Mouse (Mus musculus) liver, embryonic 11.5 days (tissue): Measurements from ENCODE around the gene Mgmt. TPM values are rescaled to one million over a fixed set of nuclear protein-coding genes. Genes with fewer than 3 reads are reported as not detected.

Experiments used
- ATAC-seq: fragments of 200-750 bp; cut with Nextera tagmentation; replicated peaks from 2 replicates; pipeline ENCODE4 v1.8.0; 2017; ENCODE audit warnings: moderate number of reproducible peaks, mild to moderate bottlenecking, moderate TSS enrichment, moderate library complexity; ENCODE audit not compliant: low FRiP score
- DNase-seq: peaks from one replicate; pipeline ENCODE4 v3.0.0-alpha.2; 2017; ENCODE audit warnings: low spot score
- H3K27ac ChIP-seq: fragments of 300-500 bp; sonication (generic); 2 replicates; pipeline ENCODE4 v1.5.1; 2014; ENCODE audit warnings: mild to moderate bottlenecking, low read depth, low read length, control low read depth
- H3K27me3 ChIP-seq: fragments of 300-500 bp; sonication (generic); replicated peaks from 2 replicates; pipeline ENCODE4 v1.6.1; 2014; ENCODE audit warnings: low read length, mixed read lengths; ENCODE audit not compliant: control insufficient read depth, insufficient read depth
- H3K36me3 ChIP-seq: fragments of 300-500 bp; sonication (generic); 2 replicates; pipeline ENCODE4 v1.6.1; 2014; ENCODE audit warnings: mild to moderate bottlenecking, low read length, moderate library complexity, mixed read lengths; ENCODE audit not compliant: control insufficient read depth, insufficient read depth
- H3K4me1 ChIP-seq: fragments of 300-500 bp; sonication (generic); replicated peaks from 2 replicates; pipeline ENCODE4 v1.6.1; 2014; ENCODE audit warnings: low read length, mixed read lengths; ENCODE audit not compliant: control insufficient read depth, insufficient read depth
- H3K4me2 ChIP-seq: fragments of 300-500 bp; sonication (generic); 2 replicates; pipeline ENCODE4 v1.6.1; 2014; ENCODE audit warnings: mild to moderate bottlenecking, control low read depth, moderate library complexity
- H3K4me3 ChIP-seq: fragments of 300-500 bp; sonication (generic); 2 replicates; pipeline ENCODE4 v1.5.1; 2014; ENCODE audit warnings: low read depth, low read length, control low read depth
- H3K9ac ChIP-seq: fragments of 300-500 bp; sonication (generic); 2 replicates; pipeline ENCODE4 v1.6.1; 2014; ENCODE audit warnings: low read depth, low read length, control low read depth
- H3K9me3 ChIP-seq: fragments of 300-500 bp; sonication (generic); 2 replicates; pipeline ENCODE4 v1.6.1; 2016; ENCODE audit warnings: low read length, inconsistent platforms, mixed read lengths; ENCODE audit not compliant: control insufficient read depth
- WGBS: fragments of 180-500 bp; shearing (Covaris S2); extraction: QIAGEN DNeasy Blood & Tissue Kit; methylation state at CpG from one replicate; pipeline ENCODE4 v1.1.7; 2014; 5-methylcytosine and 5-hydroxymethylcytosine counted together
- polyA plus RNA-seq: library from polyadenylated mRNA; unstranded; fragments of >200 nt; fragmentation: Nextera tagmentation; extraction: Ambion mirVana; gene quantifications from 2 replicates; pipeline ENCODE4 v1.2.1, GENCODE M21; 2014

The Mgmt gene
- polyA plus RNA-seq, 1 experiment from 2014 or later, result 6.5 TPM

GRCm38 (mm10) chr7:137038946-137039320, 144.5 kb downstream of the Mgmt start:
- Histone ChIP-seq H3K4me3 (no peak overlapping the region), H3K36me3 (no peaks in the 10 kb centered on the region), H3K9ac (no peak overlapping the region), H3K27ac (no peak overlapping the region), H3K4me2 (no peak overlapping the region), H3K4me1 (no peaks in the 10 kb centered on the region), H3K27me3 (no peaks in the 10 kb centered on the region), H3K9me3 (no peaks in the 10 kb centered on the region)
- ATAC-seq (no peak), DNase-seq (no peak)
- WGBS, result 79% methylated on average over 7 of the region's 7 CpGs

GRCm38 (mm10) chr7:137040646-137041045, 146.2 kb downstream of the Mgmt start:
- no peak for ATAC-seq
- no peaks in the 10 kb centered on the region for H3K36me3 ChIP-seq
- no peaks in the 10 kb centered on the region for H3K4me1 ChIP-seq
- no peak overlapping the region for H3K27ac ChIP-seq
- no peak overlapping the region for H3K9ac ChIP-seq
- WGBS, result 67% methylated on average over 8 of the region's 8 CpGs
- H3K4me3 ChIP-seq, result no peak overlapping the region
- H3K4me2 ChIP-seq, result no peak overlapping the region
- DNase-seq, result no peak
- no peaks in the 10 kb centered on the region for H3K9me3 ChIP-seq
- no peaks in the 10 kb centered on the region for H3K27me3 ChIP-seq

GRCm38 (mm10) chr7:137046891-137047290, 152.5 kb downstream of the Mgmt start:
- Histone ChIP-seq H3K9me3 (no peaks in the 10 kb centered on the region), H3K36me3 (no peaks in the 10 kb centered on the region), H3K4me3 (no peak overlapping the region), H3K27me3 (no peaks in the 10 kb centered on the region), H3K9ac (no peak overlapping the region), H3K4me1 (no peaks in the 10 kb centered on the region), H3K27ac (no peak overlapping the region), H3K4me2 (no peak overlapping the region)
- DNase-seq, result no peak
- no peak for ATAC-seq
- WGBS, result 82% methylated on average over 4 of the region's 4 CpGs

- Histone ChIP-seq H3K9me3 (no peaks in the 10 kb centered on the region), H3K4me2 (no peak overlapping the region), H3K4me1 (no peaks in the 10 kb centered on the region), H3K36me3 (no peaks in the 10 kb centered on the region), H3K27ac (no peak overlapping the region), H3K4me3 (no peak overlapping the region), H3K9ac (no peak overlapping the region), H3K27me3 (no peaks in the 10 kb centered on the region)
- WGBS, result 79% methylated on average over 8 of the region's 8 CpGs
- ATAC-seq (no peak), DNase-seq (no peak)
Measured at GRCm38 (mm10) chr7:137048086-137048922, 153.9 kb downstream of the Mgmt start.

GRCm38 (mm10) chr7:137054343-137054742, 159.9 kb downstream of the Mgmt start:
- Histone ChIP-seq H3K36me3 (no peaks in the 10 kb centered on the region), H3K4me2 (no peak overlapping the region), H3K4me1 (no peaks in the 10 kb centered on the region), H3K27me3 (no peaks in the 10 kb centered on the region), H3K9ac (no peak overlapping the region), H3K4me3 (no peak overlapping the region), H3K27ac (no peak overlapping the region), H3K9me3 (no peaks in the 10 kb centered on the region)
- no peak for DNase-seq
- WGBS, result 70% methylated on average over 5 of the region's 5 CpGs
- ATAC-seq, result no peak

GRCm38 (mm10) chr7:137056126-137056525, 161.7 kb downstream of the Mgmt start:
- Histone ChIP-seq H3K4me1 (no peaks in the 10 kb centered on the region), H3K9ac (no peak overlapping the region), H3K36me3 (no peaks in the 10 kb centered on the region), H3K4me3 (no peak overlapping the region), H3K27ac (no peak overlapping the region), H3K9me3 (no peaks in the 10 kb centered on the region), H3K27me3 (no peaks in the 10 kb centered on the region), H3K4me2 (no peak overlapping the region)
- ATAC-seq, result no peak
- 63% methylated on average over 5 of the region's 5 CpGs for WGBS
- DNase-seq, result no peak

GRCm38 (mm10) chr7:137060488-137060887, 166.1 kb downstream of the Mgmt start:
- H3K9ac ChIP-seq, result no peak overlapping the region
- no peak overlapping the region for H3K4me3 ChIP-seq
- H3K27me3 ChIP-seq, result no peaks in the 10 kb centered on the region
- H3K9me3 ChIP-seq, result no peaks in the 10 kb centered on the region
- no peaks in the 10 kb centered on the region for H3K36me3 ChIP-seq
- H3K27ac ChIP-seq, result no peak overlapping the region
- DNase-seq (no peak), ATAC-seq (no peak)
- H3K4me1 ChIP-seq, result no peaks in the 10 kb centered on the region
- H3K4me2 ChIP-seq, result no peak overlapping the region
- WGBS, result 30% methylated on average over 3 of the region's 3 CpGs

- DNase-seq (no peak), ATAC-seq (no peak)
- no peaks in the 10 kb centered on the region for H3K27me3 ChIP-seq
- 90% methylated on average over 6 of the region's 6 CpGs for WGBS
- no peaks in the 10 kb centered on the region for H3K36me3 ChIP-seq
- no peak overlapping the region for H3K27ac ChIP-seq
- H3K4me3 ChIP-seq, result no peak overlapping the region
- no peaks in the 10 kb centered on the region for H3K9me3 ChIP-seq
- H3K9ac ChIP-seq, result no peak overlapping the region
- no peaks in the 10 kb centered on the region for H3K4me1 ChIP-seq
- H3K4me2 ChIP-seq, result no peak overlapping the region
Measured at GRCm38 (mm10) chr7:137061109-137061508, 166.7 kb downstream of the Mgmt start.

- 81% methylated on average over 9 of the region's 9 CpGs for WGBS
- Histone ChIP-seq H3K9ac (no peak overlapping the region), H3K9me3 (no peaks in the 10 kb centered on the region), H3K27ac (no peak overlapping the region), H3K4me2 (no peak overlapping the region), H3K4me3 (no peak overlapping the region), H3K27me3 (no peaks in the 10 kb centered on the region), H3K4me1 (no peaks in the 10 kb centered on the region), H3K36me3 (no peaks in the 10 kb centered on the region)
- no peak for ATAC-seq
- no peak for DNase-seq
Measured at GRCm38 (mm10) chr7:137064255-137064654, 169.8 kb downstream of the Mgmt start.
